Mouse (Mus musculus): Measurements from ENCODE around the gene Pwwp2a.

Pwwp2a gene

GRCm38 (mm10) chr11:43728737-43729301 is 47.0 kb downstream of the Pwwp2a start:
- peak; percentile 73 for DNase-seq

GRCm38 (mm10) chr11:43747233-43748226 is 65.7 kb downstream of the Pwwp2a start, which contains the start of gene Ttc1:
Ttc1 (minus strand) TSS chr11:43748008.
- peak; percentile 100 for DNase-seq

GRCm38 (mm10) chr11:43751542-43751941 is 69.7 kb downstream of the Pwwp2a start:
- DNase-seq, result peak; percentile 21

- DNase-seq, result no peak
Observed at GRCm38 (mm10) chr11:43754568-43754967, 72.8 kb downstream of the Pwwp2a start.

- no peak for DNase-seq
Observed at GRCm38 (mm10) chr11:43755411-43755810, 73.6 kb downstream of the Pwwp2a start.

GRCm38 (mm10) chr11:43758436-43758835 is 76.6 kb downstream of the Pwwp2a start:
- DNase-seq, result no peak

GRCm38 (mm10) chr11:43766922-43767648 is 85.3 kb downstream of the Pwwp2a start:
- peak; percentile 95 for DNase-seq

- no peak for DNase-seq
Observed at GRCm38 (mm10) chr11:43767749-43768148, 86.0 kb downstream of the Pwwp2a start.

- DNase-seq, result peak; percentile 24
Observed at GRCm38 (mm10) chr11:43770110-43770509, 88.3 kb downstream of the Pwwp2a start.

All from heart, adult 11 months (tissue).